Mouse (Mus musculus) heart, embryonic 11.5 days (tissue): ENCODE data around the gene Cxcr4. TPM values are rescaled to one million over a fixed set of nuclear protein-coding genes. Genes with fewer than 3 reads are reported as not detected.
A peak's percentile ranks its signal among the peaks of the same experiment; 100 is the strongest.

ENCODE experiments used
- ATAC-seq: fragments of 200-750 bp; cut with Nextera tagmentation; replicated peaks from 2 replicates; pipeline ENCODE4 v1.8.0; 2017; ENCODE audit warnings: moderate library complexity; ENCODE audit not compliant: insufficient number of reproducible peaks, low FRiP score, low TSS enrichment
- H3K27ac ChIP-seq: fragments of 300-500 bp; sonication (generic); 2 replicates; pipeline ENCODE4 v1.5.1; 2014; ENCODE audit warnings: mild to moderate bottlenecking, low read depth, low read length
- H3K27me3 ChIP-seq: fragments of 300-500 bp; sonication (generic); 2 replicates; pipeline ENCODE4 v1.6.1; 2014; ENCODE audit warnings: mild to moderate bottlenecking, low read length, mixed read lengths; ENCODE audit not compliant: control insufficient read depth, insufficient read depth
- H3K36me3 ChIP-seq: fragments of 300-500 bp; sonication (generic); 2 replicates; pipeline ENCODE4 v1.6.1; 2014; ENCODE audit warnings: mild to moderate bottlenecking, low read length, moderate library complexity, mixed read lengths; ENCODE audit not compliant: control insufficient read depth, insufficient read depth
- H3K4me1 ChIP-seq: fragments of 300-500 bp; sonication (generic); 2 replicates; pipeline ENCODE4 v1.6.1; 2014; ENCODE audit warnings: low read length; ENCODE audit not compliant: control insufficient read depth, insufficient read depth
- H3K4me2 ChIP-seq: fragments of 300-500 bp; sonication (generic); 2 replicates; pipeline ENCODE4 v1.6.1; 2014; ENCODE audit warnings: mild to moderate bottlenecking, moderate library complexity
- H3K4me3 ChIP-seq: fragments of 300-500 bp; sonication (generic); 2 replicates; pipeline ENCODE4 v1.5.1; 2014; ENCODE audit warnings: low read depth, low read length
- H3K9ac ChIP-seq: fragments of 300-500 bp; sonication (generic); 2 replicates; pipeline ENCODE4 v1.6.1; 2014; ENCODE audit warnings: mild to moderate bottlenecking, low read depth, low read length, moderate library complexity
- H3K9me3 ChIP-seq: fragments of 300-500 bp; sonication (generic); replicated peaks from 2 replicates; pipeline ENCODE4 v1.6.1; 2016; ENCODE audit warnings: low read length; ENCODE audit not compliant: control insufficient read depth
- WGBS: fragments of 180-500 bp; shearing (Covaris S2); extraction: QIAGEN DNeasy Blood & Tissue Kit; methylation state at CpG from one replicate; pipeline ENCODE4 v1.1.7; 2014; ENCODE audit not compliant: insufficient replicate concordance; 5-methylcytosine and 5-hydroxymethylcytosine counted together
- polyA plus RNA-seq: library from polyadenylated mRNA; unstranded; fragments of >200 nt; fragmentation: Nextera tagmentation; extraction: Ambion mirVana; gene quantifications from 2 replicates; pipeline ENCODE4 v1.2.1, GENCODE M21; 2014

Cxcr4 gene
- polyA plus RNA-seq, 1 experiment from 2014 or later = 1.9 TPM

DNA sequence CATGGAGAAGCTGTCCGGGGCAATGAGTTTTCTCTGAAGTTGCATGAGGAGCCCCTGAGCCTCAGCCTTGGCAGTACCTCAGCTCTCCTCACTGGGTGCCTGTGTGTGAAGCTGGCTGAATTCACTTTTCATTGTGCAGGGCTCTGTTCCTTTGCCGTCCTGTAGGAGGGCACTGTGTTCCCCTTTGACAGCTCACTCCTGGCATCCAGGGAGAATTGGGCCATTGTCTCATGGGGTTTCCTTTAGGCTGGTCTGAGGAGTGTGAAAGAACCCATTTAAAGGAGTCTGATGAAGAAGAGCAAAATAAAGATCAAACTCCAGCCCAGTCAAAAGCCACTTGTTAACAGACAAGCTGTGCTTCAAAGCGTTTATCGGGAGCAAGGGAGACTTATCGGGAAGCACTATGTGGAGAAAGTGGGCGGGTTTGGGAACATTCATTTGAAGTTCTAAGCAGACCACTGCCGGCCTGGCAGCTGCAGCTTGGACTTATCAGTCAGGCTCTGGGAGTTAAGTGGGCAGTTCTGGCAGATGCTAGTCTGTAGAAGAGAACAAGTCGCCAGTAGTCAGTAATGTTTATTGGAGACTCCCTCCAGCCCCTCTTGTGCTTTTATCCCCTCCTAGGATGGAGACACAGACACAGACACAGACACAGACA, 40.2 kb downstream of the Cxcr4 start:
- no peak overlapping the region for H3K27ac ChIP-seq
- WGBS = 4% methylated on average over 8 of the region's 8 CpGs
- ATAC-seq = peak; percentile 60
- H3K9ac ChIP-seq = no peak overlapping the region
- peaks cover 10% of the 10 kb centered on the region for H3K4me1 ChIP-seq
- peaks cover 10% of the 10 kb centered on the region; the same call in 1 of the 2 replicates for H3K27me3 ChIP-seq
- no peaks in the 10 kb centered on the region for H3K36me3 ChIP-seq
- H3K4me2 ChIP-seq = peak overlapping the region; percentile 27
- no peaks in the 10 kb centered on the region for H3K9me3 ChIP-seq
- H3K4me3 ChIP-seq = no peak overlapping the region

DNA sequence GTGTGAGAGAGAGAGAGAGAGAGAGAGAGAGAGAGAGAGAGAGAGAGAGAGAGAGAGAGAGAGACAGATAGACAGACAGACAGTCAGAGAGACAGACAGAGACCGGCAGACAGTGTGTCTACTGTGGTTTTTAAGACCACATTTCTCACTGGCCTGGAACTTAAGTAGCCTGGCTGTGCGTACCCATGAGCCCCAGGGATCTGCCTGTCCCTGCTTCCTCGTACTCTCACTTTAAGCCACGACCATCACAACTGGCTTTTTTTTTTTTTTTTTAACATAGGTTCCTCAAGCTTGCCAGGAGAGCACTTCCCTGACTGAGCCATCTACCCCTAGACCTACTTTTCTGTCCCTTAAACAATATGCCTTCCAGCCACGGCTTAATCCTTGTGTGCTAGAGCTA, 42.7 kb downstream of the Cxcr4 start:
- peaks cover 10% of the 10 kb centered on the region for H3K4me1 ChIP-seq
- 33% methylated on average over 5 of the region's 5 CpGs for WGBS
- peaks cover 10% of the 10 kb centered on the region; the same call in 1 of the 2 replicates for H3K27me3 ChIP-seq
- no peaks in the 10 kb centered on the region for H3K36me3 ChIP-seq
- no peak overlapping the region for H3K4me2 ChIP-seq
- H3K27ac ChIP-seq = no peak overlapping the region
- H3K4me3 ChIP-seq = no peak overlapping the region
- no peak for ATAC-seq
- no peaks in the 10 kb centered on the region for H3K9me3 ChIP-seq
- H3K9ac ChIP-seq = no peak overlapping the region

DNA sequence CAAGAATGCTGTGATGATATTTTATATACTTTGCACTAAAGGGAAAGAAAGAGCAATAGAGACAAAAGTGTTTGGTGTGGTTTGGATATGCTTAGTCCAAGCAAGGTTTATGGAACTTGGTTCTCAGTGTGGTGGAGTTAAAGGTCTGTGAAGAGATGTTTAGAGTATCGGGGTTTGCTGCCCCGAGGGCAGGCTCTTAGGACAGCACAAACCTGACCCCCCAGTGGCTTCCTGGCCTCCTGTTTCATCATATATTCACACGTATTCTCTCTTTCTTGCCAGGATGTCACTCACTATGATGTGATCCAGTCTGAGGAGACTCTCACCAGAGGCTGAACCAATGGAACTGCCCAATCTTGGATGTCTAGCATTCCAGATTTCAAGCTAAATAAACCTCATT, 43.1 kb downstream of the Cxcr4 start:
- Histone ChIP-seq H3K4me2 (no peak overlapping the region), H3K27me3 (peaks cover 11% of the 10 kb centered on the region), H3K9ac (no peak overlapping the region), H3K4me3 (no peak overlapping the region), H3K36me3 (no peaks in the 10 kb centered on the region), H3K27ac (no peak overlapping the region), H3K9me3 (no peaks in the 10 kb centered on the region), H3K4me1 (peaks cover 10% of the 10 kb centered on the region)
- WGBS = 64% methylated on average over 3 of the region's 3 CpGs
- ATAC-seq = no peak

DNA sequence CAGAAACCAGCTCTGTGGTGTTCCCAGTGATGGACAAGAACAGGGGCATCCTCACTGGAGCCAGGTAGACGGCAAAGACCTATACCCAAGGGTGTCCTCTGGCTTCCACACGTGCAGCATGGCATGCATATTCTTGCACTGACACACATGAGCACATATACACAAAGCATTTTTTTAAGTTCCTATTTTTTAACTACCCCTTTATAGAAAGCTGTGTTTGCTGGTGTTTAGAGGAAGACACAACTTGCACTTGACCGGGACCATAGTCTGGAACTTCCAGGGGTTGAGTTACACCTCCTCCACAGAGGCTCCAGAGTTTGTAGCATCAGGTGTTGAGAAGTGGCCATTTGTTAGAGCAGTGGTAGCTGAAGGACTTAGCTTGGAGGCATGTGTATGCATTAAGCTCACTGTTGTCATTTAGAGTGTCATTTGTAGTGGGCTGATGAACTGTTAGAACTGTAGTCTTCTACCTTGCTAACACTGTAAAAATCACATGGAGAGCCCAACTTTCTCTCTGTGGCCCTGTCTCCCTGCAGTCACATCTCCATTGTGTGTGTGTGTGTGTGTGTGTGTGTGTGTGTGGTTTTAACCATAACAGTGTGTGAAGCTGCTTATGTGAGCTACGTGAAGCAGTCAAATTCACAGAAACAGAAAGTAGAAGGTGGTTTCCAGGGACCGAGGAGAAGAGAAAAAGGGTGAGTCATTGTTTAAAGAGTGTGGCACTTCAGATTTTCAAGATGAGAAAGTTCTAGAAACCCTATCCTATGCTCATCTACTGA, 43.7 kb downstream of the Cxcr4 start:
- Histone ChIP-seq H3K4me2 (no peak overlapping the region), H3K27me3 (peaks cover 9% of the 10 kb centered on the region), H3K4me3 (no peak overlapping the region), H3K27ac (no peak overlapping the region), H3K9me3 (no peaks in the 10 kb centered on the region), H3K36me3 (no peaks in the 10 kb centered on the region), H3K4me1 (peaks cover 10% of the 10 kb centered on the region), H3K9ac (no peak overlapping the region)
- WGBS = 79% methylated on average over 5 of the region's 5 CpGs
- ATAC-seq = no peak

DNA sequence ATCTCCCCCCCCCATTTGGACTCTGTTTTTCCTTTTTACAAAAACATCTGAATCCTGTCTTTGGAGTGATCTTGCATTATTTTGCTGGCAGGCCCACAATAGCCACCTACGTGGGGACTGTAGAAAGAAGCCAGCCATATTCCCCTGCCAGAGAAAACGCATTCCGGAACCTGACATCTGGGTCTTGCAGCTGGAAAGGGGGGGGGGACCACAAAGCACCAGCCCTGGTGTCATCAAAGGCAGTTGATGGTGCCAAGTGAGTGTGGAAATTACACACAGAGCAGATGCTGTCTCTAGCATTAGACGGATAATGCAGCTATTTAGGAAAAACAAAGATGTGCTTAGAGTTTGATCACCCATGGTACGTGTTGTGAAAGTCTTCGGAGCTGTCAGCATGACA, 46.4 kb downstream of the Cxcr4 start:
- Histone ChIP-seq H3K4me2 (no peak overlapping the region), H3K27me3 (peaks cover 13% of the 10 kb centered on the region), H3K4me3 (no peak overlapping the region), H3K4me1 (no peaks in the 10 kb centered on the region; the same call in 1 of the 2 replicates), H3K9me3 (no peaks in the 10 kb centered on the region), H3K9ac (no peak overlapping the region), H3K27ac (no peak overlapping the region), H3K36me3 (no peaks in the 10 kb centered on the region)
- WGBS = 80% methylated on average over 6 of the region's 6 CpGs
- no peak for ATAC-seq

DNA sequence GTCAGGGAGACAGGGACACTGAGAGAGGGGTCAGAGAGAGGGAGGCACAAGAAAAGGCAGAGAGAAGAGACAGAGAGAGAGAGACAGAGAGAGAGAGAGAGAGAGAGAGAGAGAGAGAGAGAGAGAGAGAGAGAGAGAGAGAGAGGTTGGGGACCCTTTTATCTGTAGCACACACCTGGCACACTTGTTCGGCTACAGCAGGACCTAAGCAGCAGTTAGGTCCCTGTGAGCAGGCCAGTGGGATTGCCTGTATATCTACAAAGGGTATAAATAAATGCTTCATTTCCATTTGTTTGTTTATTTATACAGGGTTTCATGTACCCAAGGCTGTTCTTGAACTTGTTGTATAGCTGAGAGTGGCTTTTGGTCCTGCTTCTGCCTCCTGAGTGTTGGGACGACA, 49.0 kb downstream of the Cxcr4 start:
- H3K36me3 ChIP-seq = no peaks in the 10 kb centered on the region
- 74% methylated on average over 2 of the region's 2 CpGs for WGBS
- no peaks in the 10 kb centered on the region for H3K4me1 ChIP-seq
- H3K27ac ChIP-seq = no peak overlapping the region
- no peak overlapping the region for H3K9ac ChIP-seq
- no peak overlapping the region for H3K4me2 ChIP-seq
- no peaks in the 10 kb centered on the region for H3K9me3 ChIP-seq
- peaks cover 10% of the 10 kb centered on the region for H3K27me3 ChIP-seq
- no peak for ATAC-seq
- no peak overlapping the region for H3K4me3 ChIP-seq

DNA sequence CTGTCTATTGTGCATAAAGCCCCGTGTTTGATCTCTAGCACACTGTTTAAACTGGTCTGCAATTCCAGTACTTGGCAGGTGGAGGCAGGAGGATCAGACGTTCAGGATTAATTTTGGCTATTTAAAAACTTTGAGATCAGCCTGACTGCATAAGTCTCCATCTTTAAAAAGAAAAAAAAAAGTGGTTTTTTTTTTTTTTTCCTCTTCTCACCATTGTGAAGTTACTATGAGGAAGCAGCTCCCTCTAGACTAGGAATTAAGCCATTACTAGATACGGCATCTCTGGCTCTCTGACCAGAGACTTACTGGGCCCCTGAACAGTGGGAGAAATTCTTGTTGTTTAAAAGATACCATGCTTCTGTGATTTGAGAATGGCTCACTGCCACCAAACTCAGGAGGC, 49.5 kb downstream of the Cxcr4 start:
- no peak for ATAC-seq
- Histone ChIP-seq H3K9ac (no peak overlapping the region), H3K27me3 (peaks cover 10% of the 10 kb centered on the region), H3K4me2 (no peak overlapping the region), H3K27ac (no peak overlapping the region), H3K4me1 (peaks cover 1% of the 10 kb centered on the region; the same call in 1 of the 2 replicates), H3K36me3 (no peaks in the 10 kb centered on the region), H3K4me3 (no peak overlapping the region), H3K9me3 (no peaks in the 10 kb centered on the region)
- WGBS = 65% methylated on average over 3 of the region's 3 CpGs

DNA sequence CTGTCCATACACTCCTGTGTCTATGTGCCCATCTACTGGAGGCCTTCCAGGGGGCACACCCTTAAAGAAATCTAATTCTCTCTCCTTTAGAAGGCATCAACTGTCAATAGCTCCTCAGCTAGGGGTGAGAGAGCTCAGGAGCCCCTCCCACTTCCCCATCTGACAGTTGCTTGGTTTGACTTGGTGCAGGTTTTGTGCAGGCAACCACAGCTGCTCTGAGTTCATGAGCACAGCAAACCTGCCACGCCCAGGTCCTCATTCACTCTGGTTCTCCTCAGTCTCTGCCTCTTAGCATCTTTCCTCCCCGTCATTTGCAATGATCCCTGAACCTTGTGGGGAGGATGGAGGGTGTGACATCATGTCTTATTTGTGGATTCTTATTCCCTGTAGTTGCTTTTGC, 51.9 kb downstream of the Cxcr4 start:
- no peak overlapping the region for H3K9ac ChIP-seq
- ATAC-seq = no peak
- 82% methylated on average over 2 of the region's 2 CpGs for WGBS
- no peak overlapping the region for H3K27ac ChIP-seq
- H3K4me2 ChIP-seq = no peak overlapping the region
- no peak overlapping the region for H3K4me3 ChIP-seq
- peaks cover 10% of the 10 kb centered on the region for H3K27me3 ChIP-seq
- H3K36me3 ChIP-seq = no peaks in the 10 kb centered on the region
- H3K9me3 ChIP-seq = no peaks in the 10 kb centered on the region
- peaks cover 3% of the 10 kb centered on the region; the same call in 1 of the 2 replicates for H3K4me1 ChIP-seq
